Mouse (Mus musculus) gastrocnemius, postnatal 25 days (tissue): ENCODE measurements at regions not wholly inside any gene's neighbourhood (a gene's known extent, or its start where the extent isn't known, plus 50 kb on each side); places are given as distances from the start of the nearest gene placed in this dataset.
A peak's percentile ranks its signal among the peaks of the same experiment; 100 is the strongest.

ENCODE experiments used
- DNase-seq: peaks from one replicate; pipeline ENCODE4 v3.0.0; 2022

GRCm38 (mm10) chr9:120677216-120677615 lies 106.0 kb downstream of the Rpl14 start:
- DNase-seq, result no peak

- no peak for DNase-seq
Observed at GRCm38 (mm10) chr9:120679822-120680426, 108.7 kb downstream of the Rpl14 start.

- no peak for DNase-seq
Observed at GRCm38 (mm10) chr9:120681404-120681803, 110.2 kb downstream of the Rpl14 start.

DNA sequence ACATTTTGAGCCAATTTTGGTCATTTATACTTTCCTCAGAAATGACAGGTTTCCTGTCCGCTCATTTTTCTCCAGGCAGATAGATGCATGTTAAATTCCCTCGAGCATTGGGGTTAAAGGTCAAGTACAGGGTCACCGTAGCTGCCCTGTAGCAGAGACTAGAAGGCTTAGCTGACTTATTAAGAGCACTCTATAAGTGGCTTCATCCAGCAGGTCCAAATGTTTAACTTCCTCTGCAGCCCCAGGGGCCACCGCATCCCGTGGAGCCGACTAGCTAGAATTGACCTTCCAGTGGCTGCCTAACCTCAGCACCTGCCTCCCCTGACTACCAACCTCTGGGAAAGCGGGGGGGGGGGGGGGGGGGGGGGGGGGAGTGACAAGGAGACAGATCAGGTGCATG lies 114.7 kb downstream of the Rpl14 start:
- no peak for DNase-seq

- no peak for DNase-seq
Observed at GRCm38 (mm10) chr9:120689025-120689424, 117.8 kb downstream of the Rpl14 start.

DNA sequence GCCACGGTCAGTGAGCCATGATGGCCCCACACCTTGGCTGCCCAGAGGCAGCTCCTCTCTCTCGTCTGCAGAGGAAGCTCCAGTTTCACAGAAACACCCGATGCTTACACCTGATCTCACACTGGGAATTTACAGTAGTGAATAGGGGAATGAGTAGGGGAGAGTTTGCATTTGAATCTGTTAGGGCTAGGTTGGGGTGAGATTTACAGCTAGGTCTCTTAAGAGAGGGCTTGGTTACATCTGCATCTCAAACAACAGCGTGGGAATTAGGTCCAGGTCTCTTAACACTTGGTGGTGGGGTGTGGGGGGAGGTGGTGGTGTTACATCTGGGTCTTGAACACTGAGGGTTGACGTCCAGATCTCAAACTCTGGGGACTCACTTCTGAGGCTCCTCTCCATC lies 119.3 kb downstream of the Rpl14 start:
- DNase-seq, result no peak

GRCm38 (mm10) chr9:120690961-120691941 lies 120.0 kb downstream of the Rpl14 start:
- DNase-seq, result peak; percentile 92

GRCm38 (mm10) chr9:120691971-120692401 lies 120.7 kb downstream of the Rpl14 start:
- no peak for DNase-seq

GRCm38 (mm10) chr9:120694457-120694856 lies 123.2 kb downstream of the Rpl14 start:
- DNase-seq, result no peak

GRCm38 (mm10) chr9:120695966-120696365 lies 124.7 kb downstream of the Rpl14 start:
- DNase-seq, result no peak

DNA sequence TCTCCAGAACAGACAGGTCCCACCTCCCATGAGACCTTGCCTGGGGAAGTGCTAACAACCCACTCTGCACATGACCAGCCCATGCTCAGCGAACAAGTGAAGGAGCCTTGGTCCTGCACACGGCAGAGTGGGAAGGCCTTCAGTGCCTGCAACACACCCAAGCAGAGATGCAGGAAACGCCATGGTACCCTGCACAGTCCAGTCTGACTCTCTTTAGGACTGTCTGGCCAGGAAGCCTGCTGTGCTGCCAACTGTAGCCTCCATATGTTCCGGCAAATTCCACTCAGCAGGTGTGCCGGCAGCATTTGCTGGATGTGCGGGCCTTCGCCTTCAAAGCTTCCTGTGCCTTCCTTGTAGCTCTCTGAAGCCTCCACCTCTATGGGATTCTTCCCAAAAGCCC lies 126.5 kb downstream of the Rpl14 start:
- no peak for DNase-seq

GRCm38 (mm10) chr9:120699781-120700180 lies 128.5 kb downstream of the Rpl14 start:
- no peak for DNase-seq

DNA sequence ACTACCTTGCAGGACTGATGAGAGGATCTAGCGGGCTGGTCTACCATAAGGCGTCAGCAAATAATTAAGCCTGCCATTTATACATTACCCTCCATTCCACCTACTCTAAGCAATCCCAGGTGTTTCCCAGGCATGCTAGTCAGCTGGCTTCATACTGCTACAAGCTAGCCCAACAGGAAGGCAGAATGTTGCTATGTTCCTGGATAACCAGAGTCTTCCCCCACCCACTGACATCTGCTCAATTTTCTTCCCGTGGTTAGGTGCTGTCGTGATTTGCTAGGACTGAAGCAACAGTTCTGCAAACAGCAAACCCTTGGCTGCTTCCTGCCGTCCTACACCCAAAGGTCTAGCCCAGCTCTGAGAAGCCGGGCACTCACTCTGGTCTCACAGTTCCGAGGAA lies 131.6 kb downstream of the Rpl14 start:
- DNase-seq, result no peak

- DNase-seq, result no peak
Observed at GRCm38 (mm10) chr9:120703291-120703930, 132.2 kb downstream of the Rpl14 start.

DNA sequence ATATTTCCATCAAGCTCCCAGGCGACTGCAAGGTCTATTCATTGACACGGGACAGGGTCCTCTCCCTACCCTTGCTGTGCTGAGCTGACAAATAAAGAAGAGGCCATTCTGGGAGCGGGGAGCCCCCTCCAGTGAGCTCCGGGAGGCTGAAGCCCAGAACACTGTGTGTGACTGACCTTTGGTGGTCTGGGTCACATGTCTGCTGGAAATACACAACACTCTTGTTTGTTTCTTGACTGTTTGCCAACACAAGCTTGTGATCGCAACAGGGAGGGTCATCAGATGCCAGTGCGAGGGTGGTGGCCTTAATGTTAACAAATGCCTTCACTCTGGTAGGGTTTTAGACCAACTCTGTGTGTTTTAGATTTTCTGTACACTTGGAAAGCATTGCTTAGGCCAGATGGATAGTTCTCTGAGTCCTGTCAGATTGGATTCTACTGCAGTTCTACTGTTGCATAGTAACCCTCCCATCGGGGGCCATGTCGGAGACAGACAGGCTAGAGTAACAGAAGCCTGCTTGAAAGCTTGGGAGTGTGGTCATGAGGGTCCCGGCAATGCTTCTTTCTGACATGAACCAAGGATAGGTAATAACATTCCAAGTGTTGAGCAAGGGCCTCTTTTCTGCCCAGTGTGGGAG lies 135.4 kb downstream of the Rpl14 start:
- DNase-seq, result no peak

GRCm38 (mm10) chr9:120708507-120708906 lies 137.3 kb downstream of the Rpl14 start:
- no peak for DNase-seq

DNA sequence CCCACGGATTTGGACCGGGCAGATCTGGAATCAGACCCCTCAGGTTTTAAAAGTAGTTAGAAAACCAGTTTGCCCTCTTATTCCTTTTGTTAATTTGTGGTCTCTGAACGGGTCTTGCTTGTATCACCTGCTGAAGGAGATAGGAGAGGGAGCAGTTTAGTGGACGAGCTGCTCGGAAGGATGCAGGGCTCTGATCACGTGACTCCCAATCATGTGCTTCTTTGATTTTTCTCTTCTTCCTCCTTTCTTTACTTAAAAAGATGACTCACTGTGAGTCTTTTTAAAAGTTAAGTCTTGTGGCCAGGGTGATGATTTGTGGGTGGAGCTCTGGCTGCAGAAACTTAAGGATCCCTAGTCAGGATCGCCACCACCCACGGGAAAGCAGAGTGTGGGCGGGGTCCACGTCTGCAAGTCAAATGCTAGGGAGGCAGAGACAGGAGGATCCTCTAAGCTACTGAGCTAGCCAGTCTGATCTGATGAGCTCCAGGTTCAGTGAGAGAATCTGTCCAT lies 138.0 kb downstream of the Rpl14 start:
- DNase-seq, result no peak

GRCm38 (mm10) chr9:120712987-120713386 lies 141.7 kb downstream of the Rpl14 start:
- DNase-seq, result no peak

DNA sequence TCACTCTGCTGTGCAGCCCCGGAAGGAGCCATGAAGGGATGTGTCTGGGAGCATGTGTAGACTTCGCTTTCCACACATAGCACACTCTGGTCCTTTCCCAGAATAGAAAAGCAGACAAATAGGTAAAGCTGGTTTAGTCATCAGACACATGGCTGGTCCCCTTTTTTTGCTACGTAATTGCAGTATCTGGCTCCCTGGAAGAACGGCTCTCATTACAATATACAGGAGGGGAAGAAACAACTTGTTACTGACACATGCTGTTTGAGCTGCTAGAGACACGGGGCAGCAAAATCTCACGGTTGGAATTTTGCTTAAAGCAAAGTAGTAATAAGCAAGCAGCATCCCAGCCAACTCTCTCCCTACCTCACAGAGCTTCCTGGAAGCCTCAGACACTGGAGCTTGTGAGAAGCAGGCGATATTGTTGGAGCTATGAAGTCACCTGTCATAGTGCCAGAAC lies 144.4 kb downstream of the Rpl14 start:
- DNase-seq, result no peak

- no peak for DNase-seq
Observed at GRCm38 (mm10) chr9:120718812-120719211, 147.6 kb downstream of the Rpl14 start.

DNA sequence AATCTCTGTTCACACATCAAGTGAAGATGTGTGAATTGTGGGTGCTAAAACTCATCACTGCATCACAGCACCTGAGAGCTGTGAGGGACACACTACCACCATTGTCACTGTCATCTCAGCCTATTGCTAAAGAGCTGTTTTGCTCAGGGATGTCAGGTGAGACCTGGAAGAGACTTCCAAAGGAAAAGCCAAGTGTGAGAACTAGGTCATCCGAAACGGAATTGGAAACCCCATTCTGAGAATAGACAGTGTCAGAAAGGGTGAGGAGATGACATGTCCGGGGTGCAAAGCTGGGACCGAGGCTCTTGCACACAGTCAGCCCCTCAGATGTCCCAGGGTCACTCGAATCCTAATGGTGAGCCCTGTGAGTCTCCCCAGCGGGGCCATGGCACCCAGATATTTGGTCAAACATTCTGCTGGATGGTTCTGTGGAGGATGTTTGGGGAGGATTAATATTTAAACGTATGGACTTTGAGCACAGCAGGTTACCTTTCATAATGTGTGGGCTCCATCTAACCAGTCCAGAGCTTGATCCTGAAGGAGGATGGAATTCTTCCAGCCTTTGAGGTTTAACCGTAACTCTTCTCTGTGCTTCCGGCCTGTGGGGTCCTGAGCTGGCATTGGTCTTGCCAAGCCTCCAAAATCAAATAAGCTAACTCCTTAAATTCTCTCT lies 150.3 kb downstream of the Rpl14 start:
- no peak for DNase-seq

DNA sequence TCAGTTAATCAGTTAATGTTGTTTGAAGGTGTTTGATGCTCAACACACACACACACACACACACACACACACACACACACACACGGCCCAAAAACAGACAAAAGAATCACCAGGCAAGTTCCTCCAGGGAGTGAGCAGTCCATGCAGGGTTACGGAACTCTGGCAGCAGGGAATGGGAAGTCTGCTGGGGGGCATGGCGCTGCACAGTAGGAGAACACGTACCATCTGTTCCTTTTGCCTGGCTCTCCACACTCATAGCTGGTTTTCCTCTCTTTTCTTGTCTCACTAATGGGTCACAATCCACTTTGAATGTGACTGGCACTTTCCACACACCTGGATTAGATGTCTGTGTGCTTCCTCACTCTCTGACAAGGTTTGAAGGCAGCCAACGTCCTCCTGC lies 151.8 kb downstream of the Rpl14 start:
- DNase-seq, result no peak
